Mouse (Mus musculus) c-Kit-positive CD71-positive TER-119-negative erythroid progenitor cells, embryonic 14.5 days (primary cell): ENCODE measurements around the gene Pkp1.

Experiments used
- DNase-seq: peaks from one replicate; pipeline ENCODE4 v3.0.0-alpha.2; 2013; ENCODE audit warnings: low read depth

The Pkp1 gene

DNA sequence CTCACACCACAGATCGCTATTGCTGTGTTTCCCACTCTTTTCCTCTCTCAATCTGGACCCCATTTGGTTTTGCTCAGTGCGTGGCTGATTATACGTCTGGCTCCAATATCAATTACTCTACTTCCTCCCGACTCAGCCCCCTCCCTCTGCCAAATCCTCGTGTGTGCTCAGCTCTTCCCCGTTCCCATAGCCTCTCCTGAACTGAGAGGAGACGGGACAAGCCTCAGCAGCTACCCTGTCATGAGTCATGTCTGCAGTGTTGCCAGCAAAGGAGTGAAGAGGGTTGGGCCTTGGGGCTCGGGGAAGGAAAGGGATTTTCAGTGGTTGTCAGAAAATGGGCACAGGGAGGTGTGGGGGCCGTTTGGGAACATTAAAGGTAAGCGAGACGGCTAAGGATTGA, 12.3 kb downstream of the Pkp1 start:
- DNase-seq = no peak

- DNase-seq = no peak
Measured at GRCm38 (mm10) chr1:135899991-135900515, 19.0 kb downstream of the Pkp1 start.

DNA sequence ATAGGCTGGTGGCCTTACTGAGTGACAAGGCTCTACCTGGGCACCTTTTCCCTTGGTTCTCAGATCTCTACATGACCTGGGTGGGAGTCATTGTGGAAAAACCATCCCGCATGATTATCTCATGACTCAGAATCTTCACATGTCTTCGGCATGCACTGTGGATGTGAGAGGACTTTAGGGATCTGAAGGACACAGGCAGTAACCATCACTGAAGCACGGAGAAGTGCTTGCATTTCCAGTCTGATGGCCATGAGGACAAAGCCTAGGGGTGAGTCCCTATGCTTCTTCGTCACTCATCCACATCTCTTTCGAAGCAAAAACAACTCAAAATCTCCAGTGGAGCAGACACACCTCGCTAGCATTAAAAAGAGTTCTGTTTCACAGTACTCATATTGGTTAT, 19.7 kb downstream of the Pkp1 start:
- no peak for DNase-seq

GRCm38 (mm10) chr1:135895367-135895766, 23.6 kb downstream of the Pkp1 start:
- no peak for DNase-seq

DNA sequence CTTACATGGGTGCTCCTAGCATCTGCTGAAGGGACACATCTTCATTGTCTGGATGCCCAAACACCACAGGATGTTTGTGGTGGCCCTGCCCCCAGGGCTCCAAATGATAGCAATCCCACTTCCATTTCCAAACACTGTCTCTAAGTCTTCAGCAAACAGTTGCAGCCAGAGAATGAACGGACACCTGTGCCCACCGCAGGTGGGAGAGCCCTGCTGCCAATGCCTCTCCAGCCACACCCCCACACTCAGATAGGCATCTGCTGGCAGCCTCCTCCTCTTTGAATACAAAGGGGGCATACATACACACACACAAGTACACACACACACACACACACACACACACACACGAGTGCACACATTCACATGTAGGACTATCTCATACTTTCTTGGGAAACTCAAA, 25.6 kb downstream of the Pkp1 start:
- no peak for DNase-seq

DNA sequence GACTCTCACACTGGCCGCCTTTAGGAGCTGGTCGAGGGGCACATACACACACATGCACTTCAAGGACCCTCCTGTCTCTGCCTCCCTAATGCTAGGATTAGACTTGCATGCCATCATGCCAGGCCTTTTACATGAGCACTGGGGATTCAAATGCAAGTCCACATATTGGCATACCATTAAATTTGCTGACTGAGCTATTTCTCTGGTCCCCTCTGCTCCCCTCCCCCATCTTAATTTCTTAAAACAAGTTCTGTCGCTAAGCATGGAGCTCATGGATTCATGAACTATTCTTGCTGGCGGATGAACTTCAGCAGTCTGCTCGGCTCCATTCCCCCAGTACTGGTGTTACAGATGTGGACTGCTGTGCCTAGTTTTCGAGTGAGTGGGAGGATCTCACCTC, 26.2 kb downstream of the Pkp1 start:
- no peak for DNase-seq

DNA sequence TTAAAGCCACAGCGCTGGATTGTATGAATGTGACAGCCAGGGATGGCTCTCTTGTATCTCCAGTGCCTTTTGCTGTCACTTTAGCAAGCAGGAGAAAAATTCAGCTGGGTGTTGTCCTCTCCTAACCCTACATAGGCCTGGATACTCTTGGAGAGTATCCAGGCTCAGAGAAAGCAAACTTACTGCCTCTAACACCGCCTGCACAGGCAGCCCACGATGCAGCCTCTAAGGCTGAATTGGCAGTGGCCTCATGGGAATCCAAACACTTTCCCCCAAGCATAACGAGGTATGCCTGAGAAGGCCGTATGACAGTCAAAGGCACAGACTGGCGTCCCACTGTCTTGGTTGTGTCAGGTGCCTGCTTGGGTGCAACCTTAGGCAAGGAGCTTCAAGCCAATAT, 26.8 kb downstream of the Pkp1 start:
- no peak for DNase-seq

GRCm38 (mm10) chr1:135891424-135892216, 27.4 kb downstream of the Pkp1 start:
- no peak for DNase-seq

- DNase-seq = no peak
Measured at GRCm38 (mm10) chr1:135889461-135890185, 29.4 kb downstream of the Pkp1 start.

- peak; percentile 30 for DNase-seq
Measured at GRCm38 (mm10) chr1:135882385-135883109, 36.5 kb downstream of the Pkp1 start.

DNA sequence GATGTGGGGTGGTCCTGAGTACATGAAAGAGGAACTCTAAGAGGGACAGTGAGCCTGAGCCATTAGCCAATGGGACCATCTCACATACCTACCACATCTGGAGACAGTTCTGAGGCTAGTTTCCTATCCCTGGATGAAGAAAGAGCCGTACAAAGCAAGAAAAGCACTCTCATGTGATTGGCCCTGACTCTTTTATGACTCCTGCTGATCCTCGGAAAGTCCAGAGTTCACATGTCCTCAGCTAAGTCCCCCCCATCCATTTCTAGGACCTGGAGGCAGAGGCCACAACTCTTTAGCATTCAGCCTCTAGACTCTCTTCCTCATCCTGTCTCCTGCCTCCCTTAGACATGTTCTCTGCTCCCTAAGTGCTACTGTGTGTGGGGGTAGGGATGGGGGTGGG, 41.8 kb downstream of the Pkp1 start:
- DNase-seq = no peak

DNA sequence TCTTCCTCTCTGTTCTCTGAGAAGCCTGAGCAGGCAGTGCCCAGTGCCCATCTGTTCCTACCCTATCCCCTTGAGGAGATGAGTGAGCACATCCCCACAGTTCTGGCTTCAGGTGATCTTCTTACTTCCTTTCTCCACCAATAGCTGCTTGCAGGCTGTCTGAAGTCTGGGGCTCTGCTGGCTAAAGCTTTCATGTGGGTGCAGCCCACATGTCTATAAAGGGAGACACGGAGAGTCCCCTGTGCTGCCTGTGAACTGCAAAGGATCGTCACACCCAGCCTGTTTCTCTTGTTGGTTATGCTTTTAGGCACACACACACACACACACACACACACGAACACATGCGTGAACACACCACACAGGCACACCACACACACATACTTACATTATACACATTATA, 46.0 kb downstream of the Pkp1 start:
- no peak for DNase-seq

DNA sequence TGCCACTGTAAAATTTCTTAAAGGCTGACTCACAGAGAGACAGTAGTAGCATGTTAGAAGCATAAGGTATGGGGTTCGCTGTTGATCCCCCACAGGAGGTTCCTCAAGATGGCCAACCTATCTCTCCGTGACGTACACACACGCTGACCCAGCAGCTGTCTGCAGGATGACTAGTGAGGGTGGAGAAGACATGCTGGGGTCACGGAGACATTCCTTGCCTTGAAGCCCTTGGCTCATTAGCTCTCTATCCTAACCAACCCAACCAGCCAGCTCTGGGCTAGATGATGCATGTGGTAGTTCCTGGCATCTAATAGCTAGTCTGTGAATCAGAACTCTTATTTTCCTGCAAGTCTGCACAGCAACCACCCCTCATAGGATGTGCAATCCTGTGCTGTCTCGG, 50.4 kb downstream of the Pkp1 start:
- no peak for DNase-seq

GRCm38 (mm10) chr1:135865518-135866194, 53.4 kb downstream of the Pkp1 start:
- peak; percentile 48 for DNase-seq

- DNase-seq = no peak
Measured at GRCm38 (mm10) chr1:135864830-135865229, 54.2 kb downstream of the Pkp1 start.

- DNase-seq = no peak
Measured at GRCm38 (mm10) chr1:135863786-135864335, 55.1 kb downstream of the Pkp1 start.

DNA sequence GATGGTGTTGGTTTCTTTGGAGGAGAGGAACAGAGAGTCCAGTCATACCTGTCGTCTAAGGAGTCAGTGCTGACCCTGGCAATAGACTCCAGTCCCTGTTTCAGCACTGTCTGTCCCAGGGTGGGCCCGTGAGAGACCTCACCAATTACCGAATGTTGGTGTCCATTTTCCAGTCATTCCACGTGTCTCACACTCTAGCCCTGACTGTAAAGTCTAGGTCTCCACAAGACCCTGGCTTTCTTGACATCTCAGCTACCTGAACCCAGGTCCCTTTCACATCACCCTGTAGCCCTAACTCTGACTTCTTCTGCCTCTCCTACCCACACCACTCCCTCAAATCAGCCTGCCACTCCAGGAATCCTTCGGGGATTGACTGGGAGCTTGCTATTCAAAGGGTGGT, 56.4 kb downstream of the Pkp1 start:
- no peak for DNase-seq

DNA sequence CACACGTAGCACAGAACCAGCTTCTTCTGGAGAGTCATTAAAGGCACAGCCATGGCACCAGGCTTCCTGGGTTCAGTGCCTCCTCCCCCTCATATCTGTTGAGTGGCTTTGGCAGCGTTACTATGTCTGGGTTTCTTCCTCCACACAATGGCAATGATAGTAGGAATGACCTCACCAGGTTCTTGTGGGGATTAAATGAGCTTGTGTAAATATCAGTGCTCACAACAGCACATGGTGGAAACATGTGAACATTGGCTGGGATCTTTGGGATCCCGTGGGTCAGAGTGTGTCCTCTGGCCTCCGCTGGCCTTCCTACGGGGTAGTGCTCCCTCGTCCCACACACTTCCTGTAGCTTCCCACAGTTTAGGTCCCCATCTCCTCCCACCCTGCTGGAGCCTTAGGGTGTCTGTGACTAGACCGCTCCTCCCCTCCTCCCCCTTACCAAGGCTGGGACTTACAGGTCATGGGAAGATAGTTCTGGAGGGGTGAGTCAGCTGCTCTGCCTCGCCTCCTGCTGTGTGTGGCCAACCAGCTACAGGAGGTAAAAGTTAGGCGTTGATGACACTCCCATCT, 56.9 kb downstream of the Pkp1 start:
- DNase-seq = no peak

DNA sequence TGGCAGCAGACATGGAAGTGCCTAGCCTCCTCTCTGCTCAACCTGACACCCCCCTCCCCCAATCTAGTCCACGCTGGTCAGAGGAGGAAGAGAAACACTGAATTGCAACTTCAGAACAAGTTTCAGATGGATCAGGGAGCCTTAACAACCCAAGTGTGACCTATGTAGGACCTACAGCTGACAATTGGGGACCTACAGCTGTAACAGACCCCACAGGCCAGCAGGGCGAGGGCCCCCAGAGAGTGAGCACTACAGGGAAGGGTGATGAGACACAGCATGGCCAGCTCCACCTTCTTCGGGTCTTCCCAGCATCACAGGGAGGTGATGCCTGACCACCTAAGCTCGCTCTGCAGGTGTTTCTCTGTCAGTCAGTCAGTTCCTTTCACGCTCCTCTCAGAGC, 57.9 kb downstream of the Pkp1 start:
- DNase-seq = no peak

DNA sequence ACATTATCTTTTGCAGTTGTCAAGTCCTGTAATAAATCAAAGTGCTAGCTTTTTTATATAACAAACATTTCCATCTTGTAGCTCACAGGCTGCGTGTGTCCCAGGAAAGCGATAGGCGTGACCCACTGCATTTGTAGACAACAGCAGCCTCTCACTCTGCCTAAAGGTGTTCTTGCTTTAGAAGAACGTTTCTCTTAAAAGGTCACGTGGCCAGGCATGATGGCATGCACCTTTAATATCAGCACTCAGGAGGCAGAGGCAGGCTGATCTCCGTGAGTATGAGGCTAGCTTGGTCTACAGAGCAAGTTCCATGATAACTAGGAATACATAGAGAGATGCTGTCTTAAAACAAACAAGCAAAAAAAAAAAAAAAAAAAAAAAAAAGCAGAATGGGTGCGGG, 60.5 kb downstream of the Pkp1 start:
- no peak for DNase-seq

DNA sequence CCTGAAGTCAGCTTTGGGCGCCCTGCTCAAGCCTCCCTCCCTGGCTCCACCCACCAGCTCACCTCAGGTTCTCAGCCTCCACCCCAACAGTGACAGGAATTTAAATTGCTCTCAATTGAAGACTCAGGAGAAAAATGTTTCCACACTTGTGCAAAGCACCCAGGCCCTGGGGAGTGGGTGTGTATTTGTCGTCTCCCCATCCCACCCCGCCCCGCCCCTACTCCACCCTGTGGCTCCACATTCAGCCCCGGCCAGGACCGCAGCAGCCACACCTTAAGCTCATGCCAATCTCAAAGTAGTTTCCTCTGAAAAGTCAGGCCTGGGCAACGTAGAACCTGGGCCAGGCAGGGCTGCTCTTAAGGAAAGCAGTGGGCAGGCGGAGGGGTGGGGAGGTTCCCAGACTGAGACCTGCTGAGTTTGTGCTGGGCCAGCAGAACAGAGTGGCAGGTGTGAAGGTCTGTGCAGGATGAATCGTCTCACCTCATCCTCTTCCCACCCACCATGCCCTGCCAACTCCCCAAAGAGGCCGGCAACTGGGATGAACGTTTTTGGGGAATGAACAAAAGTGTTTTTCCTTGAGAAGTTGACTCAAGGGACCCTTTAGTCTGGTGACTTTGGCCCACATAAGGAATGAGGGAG, 61.8 kb downstream of the Pkp1 start:
- no peak for DNase-seq
